Mouse (Mus musculus) liver, embryonic 14.5 days (tissue): ENCODE results near the gene Optc.

Experiments used
- CTCF ChIP-seq: IDR thresholded peaks from 2 replicates; pipeline ENCODE4 v1.5.1; 2016; ENCODE audit warnings: antibody characterized with exemption, low read depth, control low read depth
- EP300 ChIP-seq: IDR thresholded peaks from 2 replicates; pipeline ENCODE4 v1.6.1; 2016; ENCODE audit warnings: antibody characterized with exemption, low read depth

DNA sequence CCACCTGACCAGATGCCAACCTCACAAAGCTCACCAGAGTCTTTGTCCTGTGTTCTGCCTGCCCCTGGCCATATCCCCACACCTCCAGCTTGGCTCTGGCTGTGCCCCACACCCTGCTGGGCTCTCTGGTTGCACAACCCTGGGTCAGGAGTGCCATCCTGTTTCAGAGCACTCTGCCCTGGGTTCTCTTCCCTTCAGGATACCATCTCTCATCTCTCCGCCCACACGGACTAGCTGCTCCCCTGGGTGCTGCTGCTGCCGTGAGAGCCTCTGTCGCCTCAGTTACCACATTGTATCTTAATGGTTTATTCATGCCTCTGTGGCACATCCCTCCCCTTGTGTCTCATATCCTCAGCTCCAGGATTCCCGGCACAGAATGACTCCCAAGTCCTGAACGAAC, 21.4 kb downstream of the Optc start:
- TF ChIP-seq CTCF: no peak
- TF ChIP-seq EP300: no peak
